Mouse (Mus musculus): Measurements from ENCODE around the gene Kcnip4.

The Kcnip4 gene

GRCm38 (mm10) chr5:49352061-49352460 is 172.6 kb downstream of the Kcnip4 start:
- DNase-seq (ENCODE audit: low read depth), result no peak

DNA sequence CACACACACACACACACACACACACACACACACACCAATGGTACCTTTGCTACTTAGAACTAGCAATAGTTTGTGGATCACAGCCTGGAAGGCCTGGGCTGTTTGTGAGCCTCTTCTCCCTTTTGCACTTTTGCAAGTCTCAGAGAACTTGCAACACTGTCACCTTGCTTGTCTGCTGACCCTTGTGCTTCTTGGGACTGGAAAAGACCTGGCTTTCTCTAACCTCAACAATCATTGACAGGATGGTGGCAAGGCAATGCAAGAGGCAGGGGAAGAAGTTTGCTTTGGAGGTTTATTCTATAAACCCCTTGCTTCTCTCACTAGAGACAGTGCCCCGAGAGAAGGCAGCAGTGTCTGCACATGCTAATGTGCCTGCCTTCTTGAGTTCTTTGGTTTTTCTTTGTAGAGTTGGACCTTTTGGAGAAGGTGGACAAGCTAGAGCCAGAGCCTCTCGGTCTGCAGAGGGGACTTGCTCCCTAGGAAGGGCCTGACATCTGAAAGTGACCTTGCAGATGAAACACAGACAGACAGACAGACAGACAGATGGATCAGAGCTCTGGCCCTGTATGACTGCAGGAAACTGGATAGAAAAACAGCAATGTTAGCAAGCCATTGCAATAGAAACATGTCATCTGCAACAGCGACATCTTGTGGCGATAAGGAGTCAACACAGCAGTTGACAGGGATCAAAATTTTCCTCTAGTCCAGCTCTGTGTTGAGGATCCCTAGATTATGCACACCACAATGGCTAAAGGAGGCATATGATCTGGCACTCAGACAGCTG is 174.4 kb downstream of the Kcnip4 start:
- no peak for DNase-seq (ENCODE audit: low read depth)

- no peak for DNase-seq (ENCODE audit: low read depth)
Observed at GRCm38 (mm10) chr5:49349541-49349940, 175.2 kb downstream of the Kcnip4 start.

DNA sequence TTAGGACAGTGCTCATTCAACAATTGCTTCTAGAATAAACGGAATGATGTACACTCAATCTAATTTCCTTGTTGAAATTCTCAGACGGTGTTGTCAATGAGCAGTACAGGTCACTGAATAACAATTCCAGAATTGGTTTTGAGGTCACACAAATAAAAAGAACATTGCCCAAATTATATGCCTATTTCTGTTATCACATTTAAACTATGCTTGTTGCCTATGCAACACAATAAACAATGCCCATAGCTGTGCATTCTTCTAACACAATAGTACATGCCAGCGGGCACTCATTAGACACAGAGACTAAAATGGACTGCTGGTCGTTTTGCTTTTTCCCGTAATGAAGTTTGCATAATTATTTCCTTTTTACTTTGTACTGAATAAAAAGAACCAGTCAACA is 176.2 kb downstream of the Kcnip4 start:
- DNase-seq (ENCODE audit: low read depth), result no peak

DNA sequence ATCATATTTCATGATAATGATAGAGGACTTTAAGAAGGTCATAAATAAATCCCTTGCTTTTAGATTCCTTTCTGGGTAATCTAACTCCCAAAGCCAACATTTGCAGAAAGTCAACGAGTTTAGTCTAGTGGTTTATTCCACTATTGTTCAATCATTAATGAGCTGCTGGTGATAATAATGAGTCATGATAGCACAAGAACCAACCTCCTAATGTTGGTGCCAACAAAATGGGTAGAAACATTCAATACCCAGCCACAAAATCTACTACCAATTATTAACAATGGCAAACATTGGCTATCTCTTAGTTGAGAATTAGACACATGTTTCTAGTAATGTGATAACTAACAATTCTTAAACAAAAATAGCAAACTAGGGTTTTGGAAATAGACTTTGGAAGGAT is 180.1 kb downstream of the Kcnip4 start:
- DNase-seq (ENCODE audit: low read depth), result no peak

GRCm38 (mm10) chr5:49337164-49337563 is 187.5 kb downstream of the Kcnip4 start:
- no peak for DNase-seq (ENCODE audit: low read depth)

- no peak for DNase-seq (ENCODE audit: low read depth)
Observed at GRCm38 (mm10) chr5:49333063-49333462, 191.6 kb downstream of the Kcnip4 start.

DNA sequence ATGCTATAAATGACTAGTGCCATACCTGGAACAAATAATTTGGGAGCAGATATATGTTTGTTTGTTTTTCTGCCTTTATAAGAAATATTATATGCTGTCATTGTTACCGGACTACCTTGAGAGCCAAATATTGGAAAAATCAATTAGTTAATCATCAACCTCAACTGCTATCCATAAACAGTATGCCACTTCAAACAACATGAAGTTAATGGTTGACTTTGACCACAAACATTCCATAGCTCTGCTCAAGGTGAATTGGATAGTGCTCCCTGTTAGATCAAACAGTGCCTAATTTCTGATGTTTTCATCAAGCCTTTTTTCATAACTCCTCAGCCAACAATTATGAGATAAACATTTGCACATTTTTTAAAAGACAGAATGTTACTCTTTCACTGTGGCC is 195.7 kb downstream of the Kcnip4 start:
- no peak for DNase-seq (ENCODE audit: low read depth)

GRCm38 (mm10) chr5:49318661-49319060 is 206.0 kb downstream of the Kcnip4 start:
- DNase-seq (ENCODE audit: low read depth), result no peak

DNA sequence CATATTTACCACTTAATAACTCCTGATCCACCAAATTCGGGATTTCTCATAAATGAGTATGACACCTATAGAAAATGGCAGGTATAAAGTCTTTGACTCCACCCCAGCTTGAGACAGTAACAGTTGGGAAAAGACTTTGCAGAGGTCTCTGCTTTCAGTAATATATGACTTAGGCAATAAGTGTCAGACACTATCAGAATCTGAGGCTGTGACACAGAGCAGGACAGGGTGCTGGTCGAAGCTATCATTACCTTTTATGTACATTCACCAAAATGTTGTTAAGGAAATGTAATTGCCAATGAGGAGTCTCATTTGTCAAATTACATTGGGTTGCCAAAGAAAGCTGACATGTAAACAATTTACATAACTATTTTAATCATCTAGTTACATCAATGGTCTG is 206.8 kb downstream of the Kcnip4 start:
- DNase-seq (ENCODE audit: low read depth), result no peak

- DNase-seq (ENCODE audit: low read depth), result no peak
Observed at GRCm38 (mm10) chr5:49306796-49307195, 217.9 kb downstream of the Kcnip4 start.

GRCm38 (mm10) chr5:49305321-49305720 is 219.4 kb downstream of the Kcnip4 start:
- DNase-seq (ENCODE audit: low read depth), result no peak

DNA sequence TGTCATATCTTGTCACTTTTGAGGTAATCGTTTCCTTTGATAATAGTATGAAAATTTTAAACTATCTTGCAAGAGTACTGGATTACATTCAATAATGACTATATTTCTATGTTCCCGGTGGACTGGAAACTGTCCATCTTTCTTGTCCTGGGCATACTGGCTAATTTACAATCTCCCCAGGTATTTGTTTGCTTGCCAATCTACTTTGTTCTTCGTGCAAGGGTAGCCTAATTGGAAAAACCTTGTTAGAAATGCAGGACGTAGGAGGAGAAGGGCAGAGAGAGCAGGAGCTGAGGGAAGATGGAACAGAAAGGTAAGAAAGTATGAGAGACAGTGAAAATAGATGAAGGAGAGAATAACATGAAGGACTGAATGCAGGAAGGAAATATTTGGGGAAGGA is 226.1 kb downstream of the Kcnip4 start:
- DNase-seq (ENCODE audit: low read depth), result no peak

DNA sequence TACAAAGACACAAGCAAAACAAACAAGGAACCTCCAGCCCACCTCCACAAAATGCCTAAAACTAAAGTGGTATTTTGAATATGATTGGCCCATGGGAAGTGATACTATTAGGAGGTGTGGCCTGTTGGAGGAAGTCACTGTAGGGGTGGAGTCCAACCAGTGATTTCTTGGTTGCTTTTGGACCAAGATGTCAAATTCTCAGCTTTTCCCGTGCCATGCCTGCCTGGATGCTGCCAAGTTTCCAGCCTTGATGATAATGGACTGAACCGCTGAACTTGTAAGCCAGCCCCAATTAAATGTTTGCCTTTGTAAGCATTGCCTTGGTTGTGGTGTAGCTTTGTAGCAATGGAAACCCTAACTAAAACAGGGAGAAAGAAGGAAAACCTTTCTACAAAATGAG is 232.3 kb downstream of the Kcnip4 start:
- DNase-seq (ENCODE audit: low read depth), result no peak

DNA sequence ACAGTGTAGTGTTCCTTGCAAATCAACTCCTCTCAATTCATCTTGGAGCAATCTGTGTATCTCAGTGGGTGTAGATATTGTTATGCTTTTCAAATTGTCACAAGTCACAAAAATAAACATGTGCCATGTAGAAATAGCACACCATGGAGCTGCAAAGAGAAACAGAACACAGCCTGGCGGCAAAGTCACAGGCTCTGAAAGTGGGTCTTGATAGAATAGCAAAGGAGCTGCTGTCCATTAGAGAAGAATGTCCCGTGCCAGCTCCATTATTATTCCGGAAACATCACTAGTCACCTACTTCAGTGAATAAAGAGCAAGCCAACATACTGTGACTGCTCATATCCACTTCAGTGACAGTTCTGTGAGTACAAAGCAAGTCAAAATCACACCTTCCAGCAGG is 232.9 kb downstream of the Kcnip4 start:
- no peak for DNase-seq (ENCODE audit: low read depth)

GRCm38 (mm10) chr5:49285455-49286135 is 239.1 kb downstream of the Kcnip4 start:
- no peak for DNase-seq (ENCODE audit: low read depth)

GRCm38 (mm10) chr5:49284776-49285175 is 239.9 kb downstream of the Kcnip4 start:
- no peak for DNase-seq (ENCODE audit: low read depth)

DNA sequence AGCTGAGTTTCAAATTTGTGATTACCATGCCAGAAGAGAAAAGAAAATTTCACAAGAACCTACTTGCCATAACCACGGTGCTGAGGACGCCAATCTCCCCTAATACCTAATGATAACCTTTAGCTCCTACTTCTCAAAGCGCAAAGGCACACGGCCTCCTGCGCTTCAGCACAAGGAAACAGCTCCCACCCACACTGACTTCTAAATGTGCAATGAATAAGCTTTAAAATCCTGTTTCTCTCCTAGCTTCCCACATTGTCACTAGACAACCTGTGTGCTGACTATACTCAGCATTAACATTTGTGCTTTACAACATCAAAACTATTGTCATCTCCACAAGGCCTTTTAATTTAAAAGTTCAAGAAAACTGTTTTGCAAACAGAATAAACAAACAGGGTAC is 241.3 kb downstream of the Kcnip4 start:
- no peak for DNase-seq (ENCODE audit: low read depth)

DNA sequence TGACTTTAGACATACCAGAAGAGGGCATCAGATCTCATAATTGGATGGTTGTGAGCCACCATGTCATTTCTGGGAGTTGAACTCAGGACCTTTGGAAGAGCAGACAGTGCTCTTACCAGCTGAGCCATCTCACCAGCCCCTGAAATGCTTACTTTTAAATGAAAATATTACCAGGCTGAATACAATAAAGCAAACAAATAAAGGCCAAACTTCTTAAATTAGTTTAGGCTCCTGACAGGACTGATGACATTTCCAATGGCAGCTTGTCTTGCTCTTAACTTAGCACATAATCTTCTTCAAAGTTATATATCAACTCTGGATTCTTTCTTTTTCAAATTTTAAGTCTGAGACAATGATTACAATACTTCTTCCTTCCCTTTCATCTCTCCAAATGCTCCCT is 252.8 kb downstream of the Kcnip4 start:
- no peak for DNase-seq (ENCODE audit: low read depth)

DNA sequence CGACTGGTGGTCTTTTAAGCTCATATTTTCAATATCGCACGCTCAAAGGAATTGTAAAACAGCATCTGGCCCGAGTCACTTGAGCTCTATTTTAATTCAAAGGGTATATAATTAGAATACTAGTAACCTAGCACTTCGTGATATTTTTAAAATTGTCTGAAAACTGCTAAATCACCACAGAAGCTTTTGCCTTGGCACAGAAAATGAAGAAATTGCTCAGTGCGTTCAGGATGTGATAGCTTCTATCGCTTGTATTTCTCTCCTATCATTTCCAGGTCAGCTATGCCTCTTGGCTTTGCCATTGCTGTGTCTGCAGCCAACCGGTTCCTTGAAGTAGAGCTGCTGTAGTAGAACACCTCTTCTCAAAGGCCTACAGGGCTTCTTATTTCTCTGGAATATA is 255.9 kb downstream of the Kcnip4 start:
- DNase-seq (ENCODE audit: low read depth), result no peak

GRCm38 (mm10) chr5:49259356-49259755 is 265.4 kb downstream of the Kcnip4 start:
- DNase-seq (ENCODE audit: low read depth), result no peak

DNA sequence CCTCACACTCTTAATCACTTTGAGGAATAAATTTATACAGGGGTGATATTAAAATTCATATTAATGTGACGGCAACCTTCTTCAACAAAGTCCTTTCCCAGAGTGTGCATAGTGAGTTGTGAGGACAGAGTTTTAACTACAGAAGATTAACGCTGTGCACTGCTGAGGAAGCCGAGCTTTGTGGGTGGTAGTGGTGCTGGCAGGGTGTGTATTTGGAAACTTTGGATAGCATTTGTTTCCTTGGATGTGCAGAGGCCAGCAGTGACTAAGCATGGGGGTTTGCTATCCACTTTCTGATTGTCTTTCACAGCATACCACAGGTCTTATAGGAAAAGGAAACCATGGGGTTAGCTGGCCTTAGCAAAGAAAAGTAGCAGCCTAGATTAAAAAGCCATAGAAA is 267.9 kb downstream of the Kcnip4 start:
- DNase-seq (ENCODE audit: low read depth), result no peak

DNA sequence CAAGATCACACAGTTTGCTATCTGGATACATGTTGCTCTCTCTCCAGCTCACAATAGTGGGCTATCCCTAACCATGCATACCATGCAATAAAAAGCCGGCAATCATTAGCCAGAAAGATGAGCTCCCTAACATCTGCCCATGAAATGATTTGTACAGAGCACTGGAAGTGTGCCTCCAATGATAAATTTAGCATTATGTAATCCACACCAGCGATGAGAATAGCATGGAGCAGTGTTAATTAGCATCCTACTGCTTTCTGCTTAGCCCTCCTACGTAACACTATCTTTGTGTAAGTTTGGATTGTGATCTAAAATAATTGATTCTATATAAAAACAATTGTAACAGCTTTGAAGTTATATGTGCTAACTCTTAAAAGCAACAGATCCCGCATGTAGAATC is 268.7 kb downstream of the Kcnip4 start:
- no peak for DNase-seq (ENCODE audit: low read depth)

- no peak for DNase-seq (ENCODE audit: low read depth)
Observed at GRCm38 (mm10) chr5:49247081-49247480, 277.6 kb downstream of the Kcnip4 start.
